11 mouse cellular contexts compared by ENCODE assay signal in genomic region chr2:109848305-109848704, GRCm38 (mm10). TPM values are rescaled to one million over a fixed set of nuclear protein-coding genes. Genes with fewer than 3 reads are reported as not detected.
DNase-seq lines count a peak whose midpoint lies in the region; ATAC-seq and TF ChIP-seq lines count a peak whose summit lies in the region.
"Had no signal": no experiment of that assay in that cellular context is flagged by ENCODE, and none has a peak within 500 bp of the region (broad histone marks: within the 10 kb centered on the region; RNA-seq: fewer than 3 reads in every experiment).

No protein-coding gene starts in this region.

- peak overlapping the region; percentile 26 for H3K4me2 ChIP-seq in hindbrain, embryonic 12.5 days (replicated peaks)
- H3K4me2 ChIP-seq in midbrain, embryonic 13.5 days (replicated peaks): peak overlapping the region; percentile 21
- H3K4me2 ChIP-seq: heart, embryonic 11.5 days had no signal

- no peak overlapping the region; the same call in 1 of the 2 replicates for H3K27ac ChIP-seq in hindbrain, embryonic 12.5 days
- peak overlapping the region; percentile 51; the same call in 1 of the 2 replicates for H3K27ac ChIP-seq in midbrain, embryonic 13.5 days
- no peak overlapping the region for H3K27ac ChIP-seq in thymus, adult 2 months (ENCODE audit: control insufficient read depth, insufficient read depth, low read length)

- H3K9ac ChIP-seq in hindbrain, embryonic 12.5 days: no peak overlapping the region
- 0 out of 2 replicates have a peak overlapping the region, but pooled peaks have one; percentile 20 for H3K9ac ChIP-seq in midbrain, embryonic 13.5 days (replicated peaks)

- H3K9me3 ChIP-seq in hindbrain, embryonic 12.5 days (replicated peaks): no peaks in the 10 kb centered on the region
- H3K9me3 ChIP-seq in midbrain, embryonic 13.5 days: no peaks in the 10 kb centered on the region

- H3K4me1 ChIP-seq in hindbrain, embryonic 12.5 days: peaks cover 9% of the 10 kb centered on the region
- H3K4me1 ChIP-seq in midbrain, embryonic 13.5 days (replicated peaks): peaks cover 9% of the 10 kb centered on the region
- H3K4me1 ChIP-seq in thymus, adult 2 months (replicated peaks; ENCODE audit: control insufficient read depth, insufficient read depth, low read length): no peaks in the 10 kb centered on the region

- TF ChIP-seq POLR2A in thymus, adult 2 months (IDR thresholded peaks at IDR 0.05; ENCODE audit: control insufficient read depth, extremely low read depth, insufficient read depth, low read length, poor library complexity): no peak

- no peak for TF ChIP-seq CTCF in thymus, adult 2 months (IDR thresholded peaks at IDR 0.05; ENCODE audit: borderline replicate concordance, control insufficient read depth, extremely low read depth, insufficient read depth, low read length, poor library complexity)

- no peaks in the 10 kb centered on the region for H3K27me3 ChIP-seq in hindbrain, embryonic 12.5 days
- H3K27me3 ChIP-seq in midbrain, embryonic 13.5 days: no peaks in the 10 kb centered on the region
- H3K27me3 ChIP-seq in thymus, adult 2 months (ENCODE audit: control insufficient read depth, insufficient read depth, low read length): no peaks in the 10 kb centered on the region

- no peak overlapping the region for H3K4me3 ChIP-seq in hindbrain, embryonic 12.5 days
- no peak overlapping the region for H3K4me3 ChIP-seq in midbrain, embryonic 13.5 days (replicated peaks)
- no peak overlapping the region for H3K4me3 ChIP-seq in thymus, adult 2 months (ENCODE audit: control insufficient read depth, insufficient read depth, low read length)

- peak; percentile 32 for DNase-seq in 3134 (ENCODE audit: extremely low read depth, insufficient read length, low spot score)
- peak; percentile 68 for DNase-seq in Muller cell, postnatal 12 days (ENCODE audit: inconsistent ontology term)
- no peak for DNase-seq in thymus, adult 2 months
- no peak for DNase-seq in heart, adult 11 months
- no peak for DNase-seq in adrenal gland, adult 8-10 months
- DNase-seq: lung, postnatal 14 days; thymus, postnatal 36 days had no signal

- 30% methylated on average over 4 of the region's 4 CpGs for WGBS in hindbrain, embryonic 12.5 days
- WGBS in midbrain, embryonic 13.5 days: 37% methylated on average over 4 of the region's 4 CpGs
- WGBS in thymus, adult 2 months: 77% methylated on average over 4 of the region's 4 CpGs

- peak; percentile 76 for ATAC-seq in hindbrain, embryonic 12.5 days (ENCODE audit: low FRiP score)
- ATAC-seq in midbrain, embryonic 13.5 days: peak; percentile 70
- ATAC-seq: activated CD4-positive, CD25-positive, alpha-beta regulatory T cell, adult 4 months had no signal

- H3K36me3 ChIP-seq in hindbrain, embryonic 12.5 days: no peaks in the 10 kb centered on the region
- H3K36me3 ChIP-seq in midbrain, embryonic 13.5 days: no peaks in the 10 kb centered on the region
- no peaks in the 10 kb centered on the region for H3K36me3 ChIP-seq in thymus, adult 2 months (ENCODE audit: control insufficient read depth, insufficient read depth, low read length)

RNA-seq across cellular contexts. Expression of gene Lin7c, which starts 42.3 kb away (rescaled TPM):
- polyA plus RNA-seq in hindbrain, embryonic 12.5 days (2016; fragmentation: Nextera tagmentation; extraction: Ambion mirVana): 160 and 177 TPM in 2 replicates
- 175 and 201 TPM in 2 replicates for polyA plus RNA-seq in midbrain, embryonic 13.5 days (2015; fragmentation: Nextera tagmentation; extraction: Ambion mirVana)
- 9.1 and 10.0 TPM in 2 replicates for polyA plus RNA-seq in thymus, adult 2 months (2012; rRNA removed)
- total RNA-seq in adrenal gland, adult 8-10 months (2022): 100 to 1,000 TPM in 2 of 4 experiments, 10 to 100 TPM in 2; 87.9 to 104 (median 97.9) TPM

Comparison
In these comparisons a context has a peak if more than half of its experiments do, and no peak if none do; other contexts are left out.
1. DNase-seq: peak in 3134 (single experiment) and Muller cell, postnatal 12 days (single experiment); none in thymus, adult 2 months (single experiment), heart, adult 11 months (single experiment) and adrenal gland, adult 8-10 months (single experiment).
2. RNA of gene Lin7c, which starts 42.3 kb away (polyA plus RNA-seq): 175 to 201 TPM in midbrain, embryonic 13.5 days and 160 to 177 TPM in hindbrain, embryonic 12.5 days; 9.1 to 10.0 TPM in thymus, adult 2 months; every median in the first group is over 10 times any median in the second.